Mouse (Mus musculus) stomach, embryonic 14.5 days (tissue): ENCODE measurements around the gene Mllt6. TPM values are rescaled to one million over a fixed set of nuclear protein-coding genes. Genes with fewer than 3 reads are reported as not detected.

Experiments
- ATAC-seq: fragments of 200-750 bp; cut with Nextera tagmentation; 2 replicates; pipeline ENCODE4 v1.8.0; 2017; ENCODE audit warnings: low read depth, moderate TSS enrichment; ENCODE audit not compliant: insufficient number of reproducible peaks, insufficient read depth, low FRiP score
- H3K27ac ChIP-seq: fragments of 300-500 bp; sonication (generic); 2 replicates; pipeline ENCODE4 v1.5.1; 2014; ENCODE audit warnings: mild to moderate bottlenecking, low read length, moderate library complexity, mixed read lengths
- H3K27me3 ChIP-seq: fragments of 300-500 bp; sonication (generic); 2 replicates; pipeline ENCODE4 v1.6.1; 2014; ENCODE audit warnings: low read length, control low read depth, mixed read lengths; ENCODE audit not compliant: control insufficient read depth, insufficient read depth
- H3K36me3 ChIP-seq: fragments of 300-500 bp; sonication (generic); 2 replicates; pipeline ENCODE4 v1.6.1; 2014; ENCODE audit warnings: mild to moderate bottlenecking, control low read depth, low read length, moderate library complexity, mixed read lengths; ENCODE audit not compliant: control insufficient read depth, insufficient read depth
- H3K4me1 ChIP-seq: fragments of 300-500 bp; sonication (generic); 2 replicates; pipeline ENCODE4 v1.6.1; 2014; ENCODE audit warnings: low read length, control low read depth, mixed read lengths; ENCODE audit not compliant: control insufficient read depth, insufficient read depth
- H3K4me2 ChIP-seq: fragments of 300-500 bp; sonication (generic); replicated peaks from 2 replicates; pipeline ENCODE4 v1.6.1; 2014; ENCODE audit warnings: low read depth, low read length, control low read depth
- H3K4me3 ChIP-seq: fragments of 300-500 bp; sonication (generic); 2 replicates; pipeline ENCODE4 v1.5.1; 2014; ENCODE audit warnings: low read depth, low read length, control low read depth
- H3K9ac ChIP-seq: fragments of 300-500 bp; sonication (generic); replicated peaks from 2 replicates; pipeline ENCODE4 v1.6.1; 2014; ENCODE audit warnings: low read depth, mild to moderate bottlenecking, control low read depth, low read length, moderate library complexity, mixed read lengths
- H3K9me3 ChIP-seq: fragments of 300-500 bp; sonication (generic); 2 replicates; pipeline ENCODE4 v1.6.1; 2016; ENCODE audit warnings: low read depth, low read length, control low read depth; ENCODE audit not compliant: control insufficient read depth
- WGBS: fragments of 180-500 bp; shearing (Covaris S2); extraction: QIAGEN DNeasy Blood & Tissue Kit; methylation state at CpG from one replicate; pipeline ENCODE4 v1.1.7; 2014; 5-methylcytosine and 5-hydroxymethylcytosine counted together
- polyA plus RNA-seq: library from polyadenylated mRNA; unstranded; fragments of >200 nt; fragmentation: Nextera tagmentation; extraction: Ambion mirVana; gene quantifications from 2 replicates; pipeline ENCODE4 v1.2.1, GENCODE M21; 2014

Gene Mllt6
- polyA plus RNA-seq, 1 experiment from 2014 or later: 4.3 TPM

- WGBS: 15% methylated on average over 10 of the region's 10 CpGs
Observed at GRCm38 (mm10) chr11:97626850-97627249, 36.4 kb upstream of the Mllt6 start.

DNA sequence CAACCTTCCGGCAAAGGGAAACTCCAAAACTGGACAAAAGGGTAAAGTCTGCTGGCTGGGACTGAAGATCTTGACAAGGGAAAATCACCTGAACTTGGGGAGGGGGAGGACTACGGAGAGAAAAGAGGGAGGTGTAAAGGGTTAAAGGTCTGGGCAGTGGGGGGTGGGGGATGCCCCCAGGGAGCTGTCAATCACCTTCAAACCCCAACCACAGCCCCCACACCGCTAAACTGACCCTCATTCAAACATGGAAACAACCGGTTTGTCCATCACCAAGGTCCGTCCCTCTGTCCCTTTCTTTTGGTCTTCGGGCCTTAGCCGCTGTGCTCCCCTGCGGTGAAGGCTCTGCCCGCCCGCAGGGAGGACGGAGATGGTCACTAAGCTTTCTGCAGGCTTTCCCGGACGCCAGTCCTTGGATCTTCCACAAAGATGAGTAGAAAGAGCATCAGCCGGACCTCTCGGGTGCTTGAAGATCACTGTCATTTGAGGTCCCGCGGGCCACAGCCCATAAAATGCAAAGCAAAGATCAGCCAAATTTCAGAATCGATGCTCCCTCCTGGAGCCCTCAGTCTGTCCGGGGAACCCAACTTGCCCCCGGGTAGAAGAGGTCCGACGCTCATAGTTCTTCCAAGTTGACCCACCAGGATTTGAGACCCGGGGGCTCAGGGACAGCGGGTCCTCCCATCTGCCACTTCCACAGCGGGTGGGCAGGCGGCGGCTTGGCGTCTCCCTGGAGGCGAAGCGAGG, 35.5 kb upstream of the Mllt6 start:
- ATAC-seq: no peak
- Histone ChIP-seq H3K4me1 (peaks cover 17% of the 10 kb centered on the region; the same call in 1 of the 2 replicates), H3K9me3 (no peaks in the 10 kb centered on the region), H3K27me3 (peaks cover 40% of the 10 kb centered on the region), H3K36me3 (no peaks in the 10 kb centered on the region), H3K4me3 (peak overlapping the region; percentile 65), H3K4me2 (peak overlapping the region; percentile 91), H3K9ac (no peak overlapping the region), H3K27ac (no peak overlapping the region)
- WGBS: 8% methylated on average over 30 of the region's 30 CpGs

More at GRCm38 (mm10) chr11:97626850-97627249, 36.4 kb upstream of the Mllt6 start:
- Histone ChIP-seq H3K36me3 (no peaks in the 10 kb centered on the region), H3K4me2 (peak overlapping the region; percentile 91), H3K4me1 (peaks cover 17% of the 10 kb centered on the region; the same call in 1 of the 2 replicates), H3K9me3 (no peaks in the 10 kb centered on the region), H3K9ac (no peak overlapping the region), H3K27ac (no peak overlapping the region), H3K4me3 (no peak overlapping the region), H3K27me3 (peaks cover 40% of the 10 kb centered on the region)
- ATAC-seq: no peak

DNA sequence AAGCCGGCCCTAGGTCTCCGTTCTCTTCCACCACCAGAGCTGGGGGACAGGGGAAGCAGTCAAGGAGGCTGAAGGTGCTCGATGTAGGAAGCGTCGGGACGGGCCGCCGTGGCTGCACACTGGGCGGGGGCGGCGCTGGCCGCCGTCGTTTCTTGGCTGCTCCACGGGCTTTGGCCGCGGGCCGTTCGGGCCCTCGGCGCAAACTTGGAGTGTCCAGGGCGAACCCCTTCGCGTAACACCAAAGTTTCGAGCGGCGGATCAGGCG, 35.0 kb upstream of the Mllt6 start:
- Histone ChIP-seq H3K4me1 (peaks cover 17% of the 10 kb centered on the region; the same call in 1 of the 2 replicates), H3K9me3 (no peaks in the 10 kb centered on the region), H3K27me3 (peaks cover 40% of the 10 kb centered on the region), H3K4me2 (peak overlapping the region; percentile 91), H3K36me3 (no peaks in the 10 kb centered on the region), H3K9ac (no peak overlapping the region), H3K4me3 (peak overlapping the region; percentile 65), H3K27ac (no peak overlapping the region)
- ATAC-seq: no peak
- WGBS: under 1% methylated on average over 28 of the region's 28 CpGs

GRCm38 (mm10) chr11:97628568-97629518, 34.4 kb upstream of the Mllt6 start:
- no peaks in the 10 kb centered on the region for H3K36me3 ChIP-seq
- peak overlapping the region; percentile 91 for H3K4me2 ChIP-seq
- H3K4me3 ChIP-seq: peak overlapping the region; percentile 65
- H3K4me1 ChIP-seq: peaks cover 17% of the 10 kb centered on the region; the same call in 1 of the 2 replicates
- under 1% methylated on average over 104 of the region's 106 CpGs for WGBS
- no peak overlapping the region for H3K27ac ChIP-seq
- ATAC-seq: peak; percentile 7; the same call in 1 of the 2 replicates
- H3K27me3 ChIP-seq: peaks cover 40% of the 10 kb centered on the region
- peak overlapping the region; percentile 63 for H3K9ac ChIP-seq
- H3K9me3 ChIP-seq: no peaks in the 10 kb centered on the region

DNA sequence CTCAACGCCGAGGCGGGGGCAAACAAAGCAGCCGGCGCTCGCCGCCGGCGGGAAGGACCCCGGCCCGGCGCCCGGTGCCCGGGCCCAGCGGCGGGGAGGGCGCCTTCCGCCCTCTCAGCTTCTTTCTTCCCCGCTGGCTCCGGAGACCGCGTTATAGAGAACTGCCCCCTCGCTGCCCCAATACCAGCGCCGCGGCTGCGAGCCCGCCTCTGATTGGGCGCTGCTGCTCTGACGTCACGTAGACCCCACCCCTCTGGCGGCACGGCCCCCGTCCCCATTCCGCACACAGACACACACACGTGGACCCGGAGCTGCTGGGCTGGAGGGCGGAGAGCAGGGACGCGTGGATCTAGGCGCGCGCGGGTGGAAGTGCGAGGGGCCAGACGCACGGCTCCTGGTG, 33.6 kb upstream of the Mllt6 start, which contains the start of gene Epop:
Gene Epop, minus strand, starts transcription at position 127 of the 400 bp plus-strand sequence.
- Histone ChIP-seq H3K36me3 (no peaks in the 10 kb centered on the region), H3K4me1 (peaks cover 17% of the 10 kb centered on the region; the same call in 1 of the 2 replicates), H3K4me2 (peak within 1 kb of the TSS; percentile 91), H3K9ac (peak within 1 kb of the TSS; percentile 63), H3K4me3 (peak within 1 kb of the TSS; percentile 65), H3K9me3 (no peaks in the 10 kb centered on the region), H3K27ac (no peak within 1 kb of the TSS), H3K27me3 (peaks cover 40% of the 10 kb centered on the region)
- peak; percentile 88 for ATAC-seq
- WGBS: under 1% methylated on average over 45 of the region's 47 CpGs

DNA sequence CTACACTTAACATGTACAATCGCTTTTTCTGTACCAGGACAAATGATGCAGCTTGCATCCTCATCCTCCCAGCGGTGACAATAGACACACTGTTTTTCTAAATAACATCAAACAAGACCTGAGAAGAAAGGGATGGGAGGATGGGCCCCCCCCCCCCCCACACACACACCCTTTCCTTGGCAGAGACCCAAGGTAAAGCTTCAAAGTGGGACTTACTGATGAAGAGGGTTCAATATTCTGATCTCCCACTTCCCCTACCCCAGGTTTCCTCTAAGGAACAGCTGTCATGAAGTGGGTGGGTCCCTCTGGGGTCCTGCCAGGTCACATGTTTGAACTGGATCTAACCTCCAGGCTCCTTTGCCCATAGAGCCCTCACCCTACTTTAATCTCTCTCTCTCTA, 32.2 kb upstream of the Mllt6 start:
- H3K36me3 ChIP-seq: no peaks in the 10 kb centered on the region
- no peak overlapping the region for H3K4me2 ChIP-seq
- H3K27me3 ChIP-seq: peaks cover 33% of the 10 kb centered on the region
- H3K9ac ChIP-seq: no peak overlapping the region
- WGBS: 45% methylated on average over 2 of the region's 2 CpGs
- peaks cover 17% of the 10 kb centered on the region; the same call in 1 of the 2 replicates for H3K4me1 ChIP-seq
- no peak overlapping the region for H3K27ac ChIP-seq
- ATAC-seq: no peak
- no peak overlapping the region for H3K4me3 ChIP-seq
- no peaks in the 10 kb centered on the region for H3K9me3 ChIP-seq

GRCm38 (mm10) chr11:97631500-97631899, 31.7 kb upstream of the Mllt6 start:
- H3K9me3 ChIP-seq: no peaks in the 10 kb centered on the region
- H3K9ac ChIP-seq: no peak overlapping the region
- H3K36me3 ChIP-seq: no peaks in the 10 kb centered on the region
- H3K4me3 ChIP-seq: no peak overlapping the region
- no peak overlapping the region for H3K27ac ChIP-seq
- H3K27me3 ChIP-seq: peaks cover 31% of the 10 kb centered on the region
- ATAC-seq: no peak
- peaks cover 16% of the 10 kb centered on the region; the same call in 1 of the 2 replicates for H3K4me1 ChIP-seq
- no peak overlapping the region for H3K4me2 ChIP-seq
- WGBS: 19% methylated on average over 5 of the region's 5 CpGs

GRCm38 (mm10) chr11:97631938-97632337, 31.3 kb upstream of the Mllt6 start:
- no peak for ATAC-seq
- Histone ChIP-seq H3K9me3 (no peaks in the 10 kb centered on the region), H3K27me3 (peaks cover 28% of the 10 kb centered on the region), H3K36me3 (no peaks in the 10 kb centered on the region), H3K4me3 (no peak overlapping the region), H3K4me1 (peaks cover 12% of the 10 kb centered on the region; the same call in 1 of the 2 replicates), H3K4me2 (no peak overlapping the region), H3K27ac (no peak overlapping the region), H3K9ac (no peak overlapping the region)
- 5% methylated on average over 12 of the region's 12 CpGs for WGBS
